Mouse (Mus musculus): ENCODE measurements around the gene Gli3. TPM values are rescaled to one million over a fixed set of nuclear protein-coding genes. Genes with fewer than 3 reads are reported as not detected.

The Gli3 gene
- polyA plus RNA-seq, 1 experiment from 2014 or later = 14.1 TPM

DNA sequence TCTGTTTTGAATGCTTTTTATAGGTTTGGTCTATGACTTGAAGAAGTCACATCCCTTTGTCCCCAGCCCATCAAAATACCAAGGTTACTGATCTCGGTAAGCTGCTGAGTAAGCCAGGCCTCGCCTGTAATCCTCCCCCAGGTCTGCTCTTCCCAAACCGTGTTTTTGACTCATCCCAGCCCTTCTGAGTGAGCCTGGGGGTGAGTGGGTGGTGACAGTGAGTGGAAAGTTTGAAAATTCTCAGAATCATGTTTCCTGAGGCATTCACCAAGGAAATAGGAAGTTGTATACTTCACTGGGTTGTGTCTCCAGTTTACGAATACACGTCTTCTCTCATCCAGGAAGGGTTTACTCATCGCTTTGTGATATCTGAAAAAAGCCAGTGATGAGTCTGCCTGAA lies 314.6 kb downstream of the Gli3 start:
- Histone ChIP-seq H3K4me3 (ENCODE audit: low read depth, low read length) (no peak overlapping the region), H3K36me3 (ENCODE audit: control insufficient read depth, insufficient read depth, low read length) (no peaks in the 10 kb centered on the region), H3K9me3 (replicated peaks; ENCODE audit: control insufficient read depth, low read length) (no peaks in the 10 kb centered on the region), H3K4me1 (ENCODE audit: control insufficient read depth, insufficient read depth, low read length) (no peaks in the 10 kb centered on the region), H3K27me3 (replicated peaks; ENCODE audit: control insufficient read depth, insufficient read depth, low read length) (no peaks in the 10 kb centered on the region), H3K4me2 (ENCODE audit: low read length) (no peak overlapping the region), H3K27ac (ENCODE audit: low read depth, low read length) (no peak overlapping the region), H3K9ac (ENCODE audit: low read length) (no peak overlapping the region)
- DNase-seq (ENCODE audit: low spot score) (no peak), ATAC-seq (no peak)
- WGBS = 85% methylated on average over 6 of the region's 6 CpGs
